Mouse (Mus musculus) liver, embryonic 14.5 days (tissue): ENCODE data around the gene Zcchc17. TPM values are rescaled to one million over a fixed set of nuclear protein-coding genes. Genes with fewer than 3 reads are reported as not detected.

Experiments
- ATAC-seq: fragments of 200-750 bp; cut with Nextera tagmentation; 2 replicates; pipeline ENCODE4 v1.8.0; 2017; ENCODE audit warnings: moderate number of reproducible peaks, mild to moderate bottlenecking, moderate library complexity; ENCODE audit not compliant: insufficient read depth
- DNase-seq, 3 experiments: peaks; one replicate each; pipeline ENCODE4 v3.0.0-alpha.2; 2012 to 2013; ENCODE audit warnings: low read depth in 3 of 3, low spot score in 3 of 3
- H3K27ac ChIP-seq: fragments of 300-500 bp; sonication (generic); 2 replicates; pipeline ENCODE4 v1.5.1; 2014; ENCODE audit warnings: moderate library complexity, mild to moderate bottlenecking, control low read depth, inconsistent platforms
- H3K27me3 ChIP-seq: fragments of 300-500 bp; sonication (generic); 2 replicates; pipeline ENCODE4 v1.6.1; 2014; ENCODE audit warnings: mild to moderate bottlenecking, low read length, moderate library complexity; ENCODE audit not compliant: control insufficient read depth, insufficient read depth
- H3K36me3 ChIP-seq: fragments of 300-500 bp; sonication (generic); replicated peaks from 2 replicates; pipeline ENCODE4 v1.6.1; 2014; ENCODE audit warnings: low read depth; ENCODE audit not compliant: control insufficient read depth, insufficient read depth
- H3K4me1 ChIP-seq, 2 experiments: fragments of 200-500 bp in 1 of 2; fragments of 300-500 bp in 1 of 2; sonication (generic) in 1 of 2; replicated peaks; 2 replicates each; pipeline ENCODE4 v1.6.1; 2012 to 2014; ENCODE audit warnings: antibody characterized with exemption in 1 of 2, inconsistent platforms in 1 of 2, low read length in 1 of 2; ENCODE audit not compliant: control insufficient read depth in 2 of 2, insufficient read depth in 2 of 2
- H3K4me2 ChIP-seq: fragments of 300-500 bp; sonication (generic); 2 replicates; pipeline ENCODE4 v1.6.1; 2014; ENCODE audit warnings: low read depth, mild to moderate bottlenecking, control low read depth, moderate library complexity
- H3K4me3 ChIP-seq, 2 experiments: fragments of 200-500 bp in 1 of 2; fragments of 300-500 bp in 1 of 2; sonication (generic) in 1 of 2; 2 replicates each; pipeline ENCODE4 v1.5.1; 2012 to 2014; ENCODE audit warnings: low read depth in 2 of 2, low read length in 2 of 2, mild to moderate bottlenecking in 2 of 2, control low read depth in 1 of 2, inconsistent platforms in 1 of 2, moderate library complexity in 1 of 2; ENCODE audit not compliant: insufficient read depth in 1 of 2
- H3K9ac ChIP-seq: fragments of 300-500 bp; sonication (generic); replicated peaks from 2 replicates; pipeline ENCODE4 v1.6.1; 2014; ENCODE audit warnings: mild to moderate bottlenecking, control low read depth, moderate library complexity
- H3K9me3 ChIP-seq: fragments of 300-500 bp; sonication (generic); 2 replicates; pipeline ENCODE4 v1.6.1; 2016; ENCODE audit warnings: low read length, mixed read lengths; ENCODE audit not compliant: control insufficient read depth
- CTCF ChIP-seq: IDR thresholded peaks from 2 replicates; pipeline ENCODE4 v1.5.1; 2016; ENCODE audit warnings: antibody characterized with exemption, low read depth, control low read depth
- EP300 ChIP-seq: IDR thresholded peaks from 2 replicates; pipeline ENCODE4 v1.6.1; 2016; ENCODE audit warnings: antibody characterized with exemption, low read depth
- WGBS: fragments of 180-500 bp; shearing (Covaris S2); extraction: QIAGEN DNeasy Blood & Tissue Kit; methylation state at CpG from one replicate; pipeline ENCODE4 v1.1.7; 2014; ENCODE audit not compliant: insufficient replicate concordance; 5-methylcytosine and 5-hydroxymethylcytosine counted together
- polyA plus RNA-seq, 2 experiments: library from polyadenylated mRNA; depleted of rRNA in 1 of 2; stranded (reverse) in 1 of 2; unstranded in 1 of 2; fragments of >200 nt; fragmentation: Nextera tagmentation in 1 of 2; extraction: Ambion mirVana in 1 of 2; gene quantifications; 2 replicates each; pipeline versions ENCODE4 v1.2.1 to v1.2.3; 2012 to 2014

Gene Zcchc17
- polyA plus RNA-seq, 2 experiments, result 17.1 to 49.7 TPM

DNA sequence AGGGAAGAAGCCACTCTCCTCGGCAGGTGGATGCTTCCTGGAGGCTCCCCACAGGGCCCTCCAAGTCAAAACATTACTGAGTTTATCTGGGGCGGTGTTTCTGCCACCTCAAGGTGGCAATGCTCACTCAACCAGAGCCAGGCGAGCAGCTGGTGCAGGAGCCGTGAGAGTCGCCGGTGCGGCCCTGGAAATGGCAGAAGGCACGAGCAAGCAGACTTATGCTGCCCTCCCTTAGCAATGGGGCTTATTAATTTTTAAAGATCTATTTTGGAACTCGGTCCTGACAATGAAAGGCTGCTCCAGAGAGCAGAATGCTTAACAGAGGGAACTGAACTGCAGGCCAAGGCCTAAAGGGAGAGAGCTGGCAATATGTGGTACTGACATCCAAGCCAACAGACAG lies 32.4 kb downstream of the Zcchc17 start:
- Histone ChIP-seq H3K36me3 (peaks cover 10% of the 10 kb centered on the region), H3K27me3 (no peaks in the 10 kb centered on the region), H3K4me2 (no peak overlapping the region), H3K27ac (no peak overlapping the region), H3K4me3 (no peak overlapping the region), H3K4me1 (no peaks in the 10 kb centered on the region), H3K9me3 (no peaks in the 10 kb centered on the region), H3K9ac (no peak overlapping the region)
- no peak for ATAC-seq
- DNase-seq, result no peak
- TF ChIP-seq EP300, result no peak
- no peak for TF ChIP-seq CTCF
- 83% methylated on average over 9 of the region's 9 CpGs for WGBS

- no peak overlapping the region for H3K9ac ChIP-seq
- ATAC-seq (no peak), DNase-seq (no peak)
- no peak overlapping the region for H3K4me2 ChIP-seq
- WGBS, result 86% methylated on average over 2 of the region's 2 CpGs
- peaks cover 6 to 8% of the 10 kb centered on the region in 2 experiments; a peak in 3 of 4 replicates for H3K4me1 ChIP-seq
- H3K27me3 ChIP-seq, result no peaks in the 10 kb centered on the region
- H3K9me3 ChIP-seq, result no peaks in the 10 kb centered on the region
- TF ChIP-seq EP300 (no peak), CTCF (no peak; the same call in 1 of the 2 replicates)
- H3K4me3 ChIP-seq, result no peak overlapping the region
- no peak overlapping the region for H3K27ac ChIP-seq
- peaks cover 10% of the 10 kb centered on the region for H3K36me3 ChIP-seq
Observed at GRCm38 (mm10) chr4:130325446-130325845, 34.3 kb downstream of the Zcchc17 start.

- no peak overlapping the region for H3K9ac ChIP-seq
- WGBS, result 77% methylated on average over 5 of the region's 5 CpGs
- peaks cover 10% of the 10 kb centered on the region for H3K36me3 ChIP-seq
- TF ChIP-seq EP300, result no peak
- no peak for TF ChIP-seq CTCF
- H3K4me2 ChIP-seq, result no peak overlapping the region
- DNase-seq (no peak), ATAC-seq (no peak)
- no peak overlapping the region for H3K4me3 ChIP-seq
- no peaks in the 10 kb centered on the region for H3K27me3 ChIP-seq
- no peaks in the 10 kb centered on the region for H3K9me3 ChIP-seq
- peaks cover 6 to 8% of the 10 kb centered on the region in 2 experiments; a peak in 3 of 4 replicates for H3K4me1 ChIP-seq
- H3K27ac ChIP-seq, result no peak overlapping the region
Observed at GRCm38 (mm10) chr4:130323607-130324006, 36.1 kb downstream of the Zcchc17 start.

- ATAC-seq, result no peak
- no peak overlapping the region for H3K4me2 ChIP-seq
- no peak for TF ChIP-seq EP300
- TF ChIP-seq CTCF, result no peak
Observed at GRCm38 (mm10) chr4:130323165-130323564, 36.6 kb downstream of the Zcchc17 start.

DNA sequence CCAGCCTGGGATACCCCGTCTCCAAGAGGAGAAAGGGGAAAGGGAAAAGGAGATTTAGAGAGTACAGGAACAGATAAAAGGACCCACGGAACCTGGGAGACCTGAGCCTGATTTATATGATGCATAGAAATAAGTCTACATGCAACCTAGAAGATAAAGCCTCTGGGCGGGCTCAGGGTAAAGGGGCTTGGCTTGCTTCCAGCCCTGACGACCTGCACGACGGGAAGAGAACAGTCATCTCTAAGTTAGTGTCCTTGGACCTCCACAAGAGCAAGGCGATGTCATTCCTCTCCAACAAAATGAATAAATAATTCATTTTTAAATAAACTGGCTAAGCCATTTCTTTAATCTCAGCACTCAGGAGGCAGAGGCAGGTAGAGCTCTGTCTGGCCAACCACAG lies 37.2 kb downstream of the Zcchc17 start:
- Histone ChIP-seq H3K36me3 (peaks cover 10% of the 10 kb centered on the region), H3K9ac (no peak overlapping the region), H3K9me3 (no peaks in the 10 kb centered on the region), H3K4me3 (no peak overlapping the region), H3K27me3 (no peaks in the 10 kb centered on the region), H3K27ac (no peak overlapping the region), H3K4me2 (no peak overlapping the region), H3K4me1 (peaks cover 6 to 8% of the 10 kb centered on the region in 2 experiments; a peak in 3 of 4 replicates)
- DNase-seq, result no peak
- ATAC-seq, result no peak
- no peak for TF ChIP-seq EP300
- no peak for TF ChIP-seq CTCF
- 60% methylated on average over 7 of the region's 7 CpGs for WGBS

More at GRCm38 (mm10) chr4:130323165-130323564, 36.6 kb downstream of the Zcchc17 start:
- Histone ChIP-seq H3K36me3 (peaks cover 10% of the 10 kb centered on the region), H3K4me1 (peaks cover 6 to 8% of the 10 kb centered on the region in 2 experiments; a peak in 3 of 4 replicates), H3K4me3 (no peak overlapping the region), H3K9ac (no peak overlapping the region), H3K27ac (no peak overlapping the region), H3K27me3 (no peaks in the 10 kb centered on the region), H3K9me3 (no peaks in the 10 kb centered on the region)
- WGBS, result 11% methylated on average over 1 of the region's 1 CpGs
- no peak for DNase-seq
